Mouse (Mus musculus) embryonic fibroblast, embryonic 13.5 days (primary cell): ENCODE data around the gene Smc3.

Experiments used
- CTCF ChIP-seq: IDR thresholded peaks from 2 replicates; pipeline ENCODE4 v1.5.1; 2011; ENCODE audit warnings: mild to moderate bottlenecking, control low read depth, low read length, moderate library complexity, borderline replicate concordance; ENCODE audit not compliant: insufficient read depth
- POLR2A ChIP-seq: IDR thresholded peaks from 2 replicates; pipeline ENCODE4 v1.6.1; 2011; ENCODE audit warnings: low read depth, mild to moderate bottlenecking, control low read depth, low read length, moderate library complexity

- no peak for TF ChIP-seq CTCF
- TF ChIP-seq POLR2A, result no peak
Measured at GRCm38 (mm10) chr19:53596723-53597474, 3.3 kb upstream of the Smc3 start.
